Mouse (Mus musculus): Measurements from ENCODE around the gene Scd2. TPM values are rescaled to one million over a fixed set of nuclear protein-coding genes. Genes with fewer than 3 reads are reported as not detected.

Gene Scd2
- polyA plus RNA-seq, 1 experiment from 2014 or later, result 424 TPM

DNA sequence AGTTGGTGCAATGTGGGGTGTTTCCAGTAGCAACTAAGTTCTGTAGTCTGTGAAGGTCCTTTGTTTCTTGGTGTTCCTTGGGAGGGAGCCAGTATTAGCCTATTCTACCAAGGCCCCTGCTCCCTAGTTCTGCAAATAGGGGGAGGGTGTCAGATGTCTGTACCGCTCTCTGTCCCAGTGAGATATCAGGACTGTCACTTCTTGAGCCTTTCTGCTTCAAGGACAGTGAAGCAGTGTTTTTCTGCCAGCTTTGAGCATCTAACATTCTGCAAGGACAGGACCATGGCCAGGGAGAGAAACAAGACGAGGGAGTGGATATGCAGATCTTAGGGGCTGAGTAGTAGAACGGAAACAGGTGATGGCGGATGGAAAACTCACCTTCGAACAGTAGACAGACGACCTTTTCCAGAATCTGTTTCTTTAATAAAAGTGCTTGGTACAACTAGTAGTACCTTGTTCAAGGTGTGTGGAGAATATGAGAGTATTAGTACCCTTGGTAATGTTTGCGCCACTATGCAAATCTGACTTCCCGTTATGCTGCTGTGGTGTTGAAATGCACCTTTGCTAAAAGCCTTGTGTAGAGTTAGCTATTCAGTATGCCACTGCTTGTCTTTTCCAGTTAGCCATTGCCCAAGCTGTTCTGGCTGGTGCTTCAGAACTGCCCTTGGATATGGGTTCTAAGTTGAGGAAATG is 3.7 kb downstream of the Scd2 start:
- WGBS, result 74% methylated on average over 8 of the region's 8 CpGs
- H3K4me1 ChIP-seq (ENCODE audit: control insufficient read depth, insufficient read depth, low read length), result peaks cover 51% of the 10 kb centered on the region
- H3K27me3 ChIP-seq (ENCODE audit: control insufficient read depth, insufficient read depth, low read length), result no peaks in the 10 kb centered on the region
- peak overlapping the region; percentile 79 for H3K4me2 ChIP-seq (ENCODE audit: low read depth)
- peaks cover 51% of the 10 kb centered on the region for H3K36me3 ChIP-seq (ENCODE audit: control insufficient read depth, insufficient read depth, low read length)
- no peaks in the 10 kb centered on the region for H3K9me3 ChIP-seq (ENCODE audit: control insufficient read depth, low read length)
- peak overlapping the region; percentile 68 for H3K4me3 ChIP-seq (ENCODE audit: low read depth, low read length)
- DNase-seq (ENCODE audit: low spot score) (no peak), ATAC-seq (ENCODE audit: insufficient read depth, low FRiP score, low TSS enrichment) (no peak)
- no peak overlapping the region for H3K27ac ChIP-seq (ENCODE audit: low read depth, low read length)
- peak overlapping the region; percentile 93 for H3K9ac ChIP-seq (ENCODE audit: low read length)

DNA sequence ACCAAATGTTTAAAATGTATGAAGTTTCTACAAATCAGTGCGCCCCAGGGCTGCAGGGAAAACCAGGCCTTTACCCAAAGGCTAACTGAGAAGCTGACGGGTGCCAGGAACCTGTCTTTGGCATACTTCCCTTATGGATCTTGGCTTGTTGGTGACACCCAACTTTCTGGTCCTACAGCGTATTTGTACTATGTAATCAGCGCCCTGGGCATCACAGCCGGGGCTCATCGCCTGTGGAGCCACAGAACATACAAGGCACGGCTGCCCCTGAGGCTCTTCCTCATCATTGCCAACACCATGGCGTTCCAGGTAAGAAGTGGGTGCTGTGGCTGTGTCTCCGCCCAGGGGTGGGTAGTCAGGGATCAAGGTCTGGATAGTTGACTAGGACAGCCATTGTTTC is 4.4 kb downstream of the Scd2 start:
- no peak overlapping the region for H3K27ac ChIP-seq (ENCODE audit: low read depth, low read length)
- no peaks in the 10 kb centered on the region for H3K9me3 ChIP-seq (ENCODE audit: control insufficient read depth, low read length)
- H3K4me2 ChIP-seq (ENCODE audit: low read depth), result peak overlapping the region; percentile 79
- H3K4me1 ChIP-seq (ENCODE audit: control insufficient read depth, insufficient read depth, low read length), result peaks cover 45% of the 10 kb centered on the region
- H3K36me3 ChIP-seq (ENCODE audit: control insufficient read depth, insufficient read depth, low read length), result peaks cover 55% of the 10 kb centered on the region
- DNase-seq (ENCODE audit: low spot score) (no peak), ATAC-seq (ENCODE audit: insufficient read depth, low FRiP score, low TSS enrichment) (no peak)
- no peaks in the 10 kb centered on the region for H3K27me3 ChIP-seq (ENCODE audit: control insufficient read depth, insufficient read depth, low read length)
- WGBS, result 88% methylated on average over 9 of the region's 9 CpGs
- peak overlapping the region; percentile 93 for H3K9ac ChIP-seq (ENCODE audit: low read length)
- peak overlapping the region; percentile 68 for H3K4me3 ChIP-seq (ENCODE audit: low read depth, low read length)

DNA sequence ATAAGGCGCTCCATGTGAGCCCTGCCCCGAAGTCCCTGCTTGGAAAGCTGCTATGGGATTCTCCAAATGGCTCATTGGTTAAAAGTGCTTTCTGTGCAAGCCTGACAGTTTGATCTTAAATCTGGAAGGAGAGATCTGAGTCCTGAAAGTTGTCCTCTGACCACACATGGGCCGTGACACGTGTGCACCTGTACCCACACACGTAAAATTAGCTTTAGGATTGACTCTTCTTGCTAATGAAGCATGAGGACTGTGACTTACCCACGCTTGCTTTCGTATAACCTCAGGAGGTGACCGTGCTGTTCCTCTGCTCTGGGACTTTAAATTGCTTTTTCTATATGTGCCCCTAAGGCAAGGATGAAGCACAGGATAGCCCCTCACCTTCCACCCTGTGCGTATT is 5.6 kb downstream of the Scd2 start:
- Histone ChIP-seq H3K27me3 (ENCODE audit: control insufficient read depth, insufficient read depth, low read length) (no peaks in the 10 kb centered on the region), H3K4me1 (ENCODE audit: control insufficient read depth, insufficient read depth, low read length) (peaks cover 39% of the 10 kb centered on the region), H3K36me3 (ENCODE audit: control insufficient read depth, insufficient read depth, low read length) (peaks cover 64% of the 10 kb centered on the region), H3K4me2 (ENCODE audit: low read depth) (peak overlapping the region; percentile 79), H3K9ac (ENCODE audit: low read length) (no peak overlapping the region), H3K4me3 (ENCODE audit: low read depth, low read length) (peak overlapping the region; percentile 68), H3K9me3 (ENCODE audit: control insufficient read depth, low read length) (no peaks in the 10 kb centered on the region), H3K27ac (ENCODE audit: low read depth, low read length) (no peak overlapping the region)
- no peak for DNase-seq (ENCODE audit: low spot score)
- ATAC-seq (ENCODE audit: insufficient read depth, low FRiP score, low TSS enrichment), result no peak
- WGBS, result 91% methylated on average over 9 of the region's 9 CpGs

DNA sequence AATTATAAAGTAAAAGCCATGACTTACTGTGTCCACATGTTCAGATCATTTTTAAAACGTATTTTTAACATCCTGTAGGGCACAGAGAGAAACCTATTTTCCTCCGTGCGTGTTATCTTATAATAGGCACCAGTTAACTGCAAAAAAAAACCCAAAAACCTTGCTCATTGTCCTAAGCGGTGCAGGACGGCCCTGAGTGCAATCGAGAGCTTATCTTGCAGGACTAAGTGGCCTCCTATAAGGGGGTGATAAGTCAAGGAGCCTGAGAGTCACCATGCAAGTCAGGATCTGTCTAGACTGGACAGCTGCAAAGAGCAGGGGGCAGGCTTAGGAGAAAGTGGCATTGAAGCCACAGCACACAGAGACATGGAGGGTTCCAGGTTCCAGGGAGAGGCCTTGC is 6.4 kb downstream of the Scd2 start:
- 88% methylated on average over 6 of the region's 6 CpGs for WGBS
- Histone ChIP-seq H3K9ac (ENCODE audit: low read length) (no peak overlapping the region), H3K9me3 (ENCODE audit: control insufficient read depth, low read length) (no peaks in the 10 kb centered on the region), H3K4me2 (ENCODE audit: low read depth) (no peak overlapping the region), H3K4me1 (ENCODE audit: control insufficient read depth, insufficient read depth, low read length) (peaks cover 39% of the 10 kb centered on the region), H3K4me3 (ENCODE audit: low read depth, low read length) (peak overlapping the region; percentile 1; the same call in 1 of the 2 replicates), H3K27me3 (ENCODE audit: control insufficient read depth, insufficient read depth, low read length) (no peaks in the 10 kb centered on the region), H3K27ac (ENCODE audit: low read depth, low read length) (no peak overlapping the region), H3K36me3 (ENCODE audit: control insufficient read depth, insufficient read depth, low read length) (peaks cover 71% of the 10 kb centered on the region)
- ATAC-seq (ENCODE audit: insufficient read depth, low FRiP score, low TSS enrichment) (no peak), DNase-seq (ENCODE audit: low spot score) (no peak)

DNA sequence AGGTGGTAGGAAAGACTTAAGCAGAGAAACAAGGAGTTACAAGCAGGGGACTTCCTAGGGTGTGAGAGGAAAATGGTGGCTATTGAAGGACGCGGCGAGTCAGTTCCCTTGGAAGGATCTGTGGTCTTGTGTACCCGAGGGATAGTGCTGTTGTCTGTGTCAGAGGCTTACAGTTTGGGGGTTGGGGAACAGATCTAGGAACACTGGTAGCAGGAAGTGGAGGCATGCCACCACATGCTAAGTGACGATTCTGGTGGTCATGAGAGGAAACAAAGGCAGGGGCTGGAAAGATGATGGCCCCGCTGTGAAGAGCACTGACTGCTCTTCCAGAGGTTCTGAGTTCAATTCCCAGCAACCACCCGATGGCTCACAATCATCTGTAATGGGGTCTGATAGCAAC is 7.0 kb downstream of the Scd2 start:
- WGBS, result 87% methylated on average over 7 of the region's 7 CpGs
- H3K9me3 ChIP-seq (ENCODE audit: control insufficient read depth, low read length), result no peaks in the 10 kb centered on the region
- peaks cover 74% of the 10 kb centered on the region for H3K36me3 ChIP-seq (ENCODE audit: control insufficient read depth, insufficient read depth, low read length)
- H3K27ac ChIP-seq (ENCODE audit: low read depth, low read length), result no peak overlapping the region
- ATAC-seq (ENCODE audit: insufficient read depth, low FRiP score, low TSS enrichment) (no peak), DNase-seq (ENCODE audit: low spot score) (no peak)
- H3K4me2 ChIP-seq (ENCODE audit: low read depth), result no peak overlapping the region
- no peak overlapping the region for H3K9ac ChIP-seq (ENCODE audit: low read length)
- H3K4me1 ChIP-seq (ENCODE audit: control insufficient read depth, insufficient read depth, low read length), result peaks cover 39% of the 10 kb centered on the region
- no peaks in the 10 kb centered on the region for H3K27me3 ChIP-seq (ENCODE audit: control insufficient read depth, insufficient read depth, low read length)
- no peak overlapping the region for H3K4me3 ChIP-seq (ENCODE audit: low read depth, low read length)

DNA sequence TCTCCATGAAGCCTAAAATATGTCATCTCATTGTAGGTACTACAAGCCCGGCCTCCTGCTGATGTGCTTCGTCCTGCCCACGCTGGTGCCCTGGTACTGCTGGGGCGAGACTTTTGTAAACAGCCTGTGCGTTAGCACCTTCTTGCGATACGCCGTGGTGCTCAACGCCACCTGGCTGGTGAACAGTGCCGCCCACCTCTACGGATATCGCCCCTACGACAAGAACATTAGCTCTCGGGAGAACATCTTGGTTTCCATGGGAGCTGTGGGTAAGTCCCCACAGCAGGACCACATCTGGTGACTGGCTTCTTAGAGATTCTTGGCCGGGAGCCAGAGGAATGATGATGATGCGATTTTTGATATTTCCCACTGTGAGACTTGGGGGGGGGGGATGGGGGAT is 7.7 kb downstream of the Scd2 start:
- Histone ChIP-seq H3K4me2 (ENCODE audit: low read depth) (0 out of 2 replicates have a peak overlapping the region, but pooled peaks have one; percentile 12), H3K36me3 (ENCODE audit: control insufficient read depth, insufficient read depth, low read length) (peaks cover 70% of the 10 kb centered on the region), H3K27ac (ENCODE audit: low read depth, low read length) (no peak overlapping the region), H3K9me3 (ENCODE audit: control insufficient read depth, low read length) (no peaks in the 10 kb centered on the region), H3K4me1 (ENCODE audit: control insufficient read depth, insufficient read depth, low read length) (peaks cover 39% of the 10 kb centered on the region), H3K27me3 (ENCODE audit: control insufficient read depth, insufficient read depth, low read length) (no peaks in the 10 kb centered on the region), H3K9ac (ENCODE audit: low read length) (no peak overlapping the region), H3K4me3 (ENCODE audit: low read depth, low read length) (no peak overlapping the region)
- no peak for DNase-seq (ENCODE audit: low spot score)
- WGBS, result 81% methylated on average over 16 of the region's 16 CpGs
- no peak for ATAC-seq (ENCODE audit: insufficient read depth, low FRiP score, low TSS enrichment)

DNA sequence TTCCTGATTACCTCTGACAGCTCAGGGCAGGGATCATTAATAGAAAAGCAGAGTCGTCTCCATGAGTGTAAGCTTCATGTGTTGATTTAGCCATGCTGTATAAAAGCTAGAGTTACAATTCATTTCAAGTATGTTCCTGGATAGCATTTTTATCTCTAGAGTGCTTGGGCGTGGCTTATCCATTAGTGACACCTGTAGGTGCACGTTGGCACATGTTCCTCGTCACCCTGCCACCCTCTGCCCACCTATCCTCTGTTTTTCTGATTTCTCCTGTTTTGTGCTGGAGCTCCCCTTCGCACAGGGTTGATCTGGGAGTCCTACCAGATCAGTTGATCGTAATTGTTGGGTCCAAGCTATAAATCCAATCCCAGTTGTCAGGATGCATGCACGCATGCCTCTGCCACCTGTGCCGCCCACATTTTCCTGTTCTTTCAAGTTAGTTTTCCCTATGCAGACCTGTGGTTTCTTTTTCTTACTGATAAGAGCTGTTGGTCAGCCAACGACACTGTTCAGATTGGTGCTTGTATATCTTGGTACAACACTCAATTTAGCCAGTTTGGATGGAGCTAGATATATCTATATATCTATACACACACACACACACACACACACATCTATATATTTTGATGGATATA is 8.3 kb downstream of the Scd2 start:
- DNase-seq (ENCODE audit: low spot score) (no peak), ATAC-seq (ENCODE audit: insufficient read depth, low FRiP score, low TSS enrichment) (no peak)
- Histone ChIP-seq H3K9me3 (ENCODE audit: control insufficient read depth, low read length) (no peaks in the 10 kb centered on the region), H3K4me2 (ENCODE audit: low read depth) (no peak overlapping the region), H3K36me3 (ENCODE audit: control insufficient read depth, insufficient read depth, low read length) (peaks cover 68% of the 10 kb centered on the region), H3K9ac (ENCODE audit: low read length) (no peak overlapping the region), H3K27ac (ENCODE audit: low read depth, low read length) (no peak overlapping the region), H3K4me1 (ENCODE audit: control insufficient read depth, insufficient read depth, low read length) (peaks cover 34% of the 10 kb centered on the region), H3K4me3 (ENCODE audit: low read depth, low read length) (no peak overlapping the region), H3K27me3 (ENCODE audit: control insufficient read depth, insufficient read depth, low read length) (no peaks in the 10 kb centered on the region)
- 79% methylated on average over 9 of the region's 9 CpGs for WGBS

DNA sequence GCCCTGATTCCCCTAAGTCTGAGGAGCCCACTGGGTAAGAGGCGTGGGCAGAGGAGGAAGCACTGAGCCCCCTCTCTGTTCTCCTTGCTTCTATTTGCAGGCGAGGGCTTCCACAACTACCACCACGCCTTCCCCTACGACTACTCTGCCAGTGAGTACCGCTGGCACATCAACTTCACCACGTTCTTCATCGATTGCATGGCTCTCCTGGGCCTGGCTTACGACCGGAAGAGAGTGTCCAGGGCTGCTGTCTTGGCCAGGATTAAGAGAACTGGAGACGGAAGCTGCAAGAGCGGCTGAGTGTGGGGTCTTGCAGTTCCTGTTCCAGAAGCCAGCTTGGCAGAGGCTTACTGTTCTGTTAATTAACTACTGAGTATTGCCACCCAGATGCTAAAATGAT is 9.4 kb downstream of the Scd2 start:
- Histone ChIP-seq H3K36me3 (ENCODE audit: control insufficient read depth, insufficient read depth, low read length) (peaks cover 64% of the 10 kb centered on the region), H3K27me3 (ENCODE audit: control insufficient read depth, insufficient read depth, low read length) (no peaks in the 10 kb centered on the region), H3K4me3 (ENCODE audit: low read depth, low read length) (no peak overlapping the region), H3K9me3 (ENCODE audit: control insufficient read depth, low read length) (no peaks in the 10 kb centered on the region), H3K4me1 (ENCODE audit: control insufficient read depth, insufficient read depth, low read length) (peaks cover 23% of the 10 kb centered on the region), H3K4me2 (ENCODE audit: low read depth) (no peak overlapping the region), H3K27ac (ENCODE audit: low read depth, low read length) (no peak overlapping the region), H3K9ac (ENCODE audit: low read length) (no peak overlapping the region)
- WGBS, result 92% methylated on average over 11 of the region's 11 CpGs
- ATAC-seq (ENCODE audit: insufficient read depth, low FRiP score, low TSS enrichment), result no peak
- DNase-seq (ENCODE audit: low spot score), result peak; percentile 8

DNA sequence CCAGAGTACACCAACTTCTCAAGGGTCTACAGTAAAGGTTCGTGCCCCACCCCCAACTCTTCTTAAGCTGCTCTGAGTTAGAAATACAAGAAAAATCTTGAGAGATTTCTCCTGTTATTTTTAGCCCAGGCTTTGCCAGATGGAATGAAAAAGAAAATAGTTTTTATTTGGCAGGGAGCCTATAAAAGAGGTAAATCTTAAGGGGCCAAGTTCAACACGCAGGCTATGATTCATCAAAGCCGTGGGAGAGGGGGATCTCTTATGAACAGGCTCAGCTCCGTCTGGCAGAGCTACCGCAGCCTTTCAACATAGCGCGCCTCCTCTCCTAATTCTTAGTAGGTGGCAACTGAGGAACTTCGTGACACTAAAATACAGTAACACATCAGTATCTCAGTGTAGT is 10.0 kb downstream of the Scd2 start:
- Histone ChIP-seq H3K4me1 (ENCODE audit: control insufficient read depth, insufficient read depth, low read length) (peaks cover 17% of the 10 kb centered on the region), H3K9me3 (ENCODE audit: control insufficient read depth, low read length) (no peaks in the 10 kb centered on the region), H3K27me3 (ENCODE audit: control insufficient read depth, insufficient read depth, low read length) (no peaks in the 10 kb centered on the region), H3K27ac (ENCODE audit: low read depth, low read length) (no peak overlapping the region), H3K4me3 (ENCODE audit: low read depth, low read length) (no peak overlapping the region), H3K9ac (ENCODE audit: low read length) (no peak overlapping the region), H3K36me3 (ENCODE audit: control insufficient read depth, insufficient read depth, low read length) (peaks cover 58% of the 10 kb centered on the region), H3K4me2 (ENCODE audit: low read depth) (no peak overlapping the region)
- 87% methylated on average over 8 of the region's 8 CpGs for WGBS
- no peak for DNase-seq (ENCODE audit: low spot score)
- ATAC-seq (ENCODE audit: insufficient read depth, low FRiP score, low TSS enrichment), result no peak
